Mouse (Mus musculus) C2C12 (cell line): ENCODE measurements at regions not wholly inside any gene's neighbourhood (a gene's known extent, or its start where the extent isn't known, plus 50 kb on each side); places are given as distances from the start of the nearest gene placed in this dataset.

Experiments used
- CEBPB ChIP-seq: IDR thresholded peaks from one replicate; pipeline ENCODE4 v1.6.1; 2011; ENCODE audit warnings: low read depth, mild to moderate bottlenecking, control low read depth, moderate library complexity
- CTCF ChIP-seq: IDR thresholded peaks from one replicate; pipeline ENCODE4 v1.5.1; 2011; ENCODE audit not compliant: control insufficient read depth, insufficient read depth, insufficient read length
- MYOG ChIP-seq: IDR thresholded peaks from one replicate; pipeline ENCODE4 v1.6.1; 2011; ENCODE audit not compliant: control insufficient read depth, insufficient read length; ENCODE audit errors: extremely low read depth

- TF ChIP-seq CTCF (no peak), MYOG (no peak), CEBPB (no peak)
Measured at GRCm38 (mm10) chr17:88142809-88143208, 77.7 kb upstream of the Fbxo11 start.
